Mouse (Mus musculus): ENCODE measurements around the gene Npm3.

DNA sequence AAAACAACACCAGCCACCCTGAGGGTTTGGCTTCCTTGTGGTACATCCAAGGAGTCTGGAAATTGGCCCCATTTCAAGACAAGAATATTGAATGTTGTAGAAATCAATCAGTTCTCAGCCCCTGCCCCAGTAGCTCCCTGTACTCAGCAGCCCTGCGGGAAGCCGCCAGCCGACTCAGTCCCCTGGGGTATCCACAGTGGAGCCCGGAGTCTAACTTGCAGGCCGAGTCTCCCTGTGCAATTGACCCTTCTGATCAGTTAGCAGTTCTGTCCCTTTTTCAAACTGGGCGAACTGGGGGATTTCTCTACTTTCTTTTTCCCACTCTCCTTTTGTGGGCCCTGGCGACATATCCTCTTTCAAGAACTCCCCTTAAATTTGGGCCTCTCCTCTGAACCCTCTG lies 8.6 kb downstream of the Npm3 start:
- TF ChIP-seq POLR2A (IDR thresholded peaks at IDR 0.05; ENCODE audit: borderline replicate concordance, control insufficient read depth, low read depth, low read length) (no peak), CTCF (IDR thresholded peaks at IDR 0.05; ENCODE audit: control insufficient read depth, insufficient read depth, low read length) (no peak)
